Mouse (Mus musculus) kidney, embryonic 14.5 days (tissue): ENCODE results near the gene Med13l. TPM values are rescaled to one million over a fixed set of nuclear protein-coding genes. Genes with fewer than 3 reads are reported as not detected.

Experiments
- ATAC-seq: fragments of 200-750 bp; cut with Nextera tagmentation; 2 replicates; pipeline ENCODE4 v1.8.0; 2017; ENCODE audit warnings: moderate number of reproducible peaks, mild to moderate bottlenecking, moderate TSS enrichment, moderate library complexity; ENCODE audit not compliant: low FRiP score, low TSS enrichment
- H3K27ac ChIP-seq: fragments of 300-500 bp; sonication (generic); 2 replicates; pipeline ENCODE4 v1.5.1; 2014; ENCODE audit warnings: low read depth, mild to moderate bottlenecking, low read length, moderate library complexity, mixed read lengths
- H3K27me3 ChIP-seq: fragments of 300-500 bp; sonication (generic); 2 replicates; pipeline ENCODE4 v1.6.1; 2014; ENCODE audit warnings: mild to moderate bottlenecking, low read length; ENCODE audit not compliant: control insufficient read depth, insufficient read depth
- H3K36me3 ChIP-seq: fragments of 300-500 bp; sonication (generic); 2 replicates; pipeline ENCODE4 v1.6.1; 2014; ENCODE audit warnings: low read length, mixed read lengths; ENCODE audit not compliant: control insufficient read depth, insufficient read depth
- H3K4me1 ChIP-seq: fragments of 300-500 bp; sonication (generic); 2 replicates; pipeline ENCODE4 v1.6.1; 2014; ENCODE audit warnings: low read length, mixed read lengths; ENCODE audit not compliant: control insufficient read depth, insufficient read depth
- H3K4me2 ChIP-seq: fragments of 300-500 bp; sonication (generic); replicated peaks from 2 replicates; pipeline ENCODE4 v1.6.1; 2014; ENCODE audit warnings: low read depth, mild to moderate bottlenecking, low read length
- H3K4me3 ChIP-seq: fragments of 300-500 bp; sonication (generic); 2 replicates; pipeline ENCODE4 v1.5.1; 2014; ENCODE audit warnings: mild to moderate bottlenecking, low read length
- H3K9ac ChIP-seq: fragments of 300-500 bp; sonication (generic); 2 replicates; pipeline ENCODE4 v1.6.1; 2014; ENCODE audit warnings: low read depth, mild to moderate bottlenecking, low read length, moderate library complexity
- H3K9me3 ChIP-seq: fragments of 300-500 bp; sonication (generic); 2 replicates; pipeline ENCODE4 v1.6.1; 2016; ENCODE audit warnings: low read length; ENCODE audit not compliant: control insufficient read depth
- WGBS: fragments of 180-500 bp; shearing (Covaris S2); extraction: QIAGEN DNeasy Blood & Tissue Kit; methylation state at CpG from one replicate; pipeline ENCODE4 v1.1.7; 2014; 5-methylcytosine and 5-hydroxymethylcytosine counted together
- polyA plus RNA-seq: library from polyadenylated mRNA; unstranded; fragments of >200 nt; fragmentation: Nextera tagmentation; extraction: Ambion mirVana; gene quantifications from 2 replicates; pipeline ENCODE4 v1.2.1, GENCODE M21; 2014

Med13l gene
- polyA plus RNA-seq, 1 experiment from 2014 or later: 12.1 TPM

GRCm38 (mm10) chr5:118674321-118674720 is 113.8 kb downstream of the Med13l start:
- 46% methylated on average over 3 of the region's 3 CpGs for WGBS
- ATAC-seq: no peak
- H3K27ac ChIP-seq: no peak overlapping the region

GRCm38 (mm10) chr5:118675697-118676096 is 115.2 kb downstream of the Med13l start:
- Histone ChIP-seq H3K9ac (no peak overlapping the region), H3K36me3 (peaks cover 2% of the 10 kb centered on the region; the same call in 1 of the 2 replicates), H3K27ac (no peak overlapping the region), H3K4me2 (no peak overlapping the region), H3K4me3 (no peak overlapping the region), H3K4me1 (peaks cover 42% of the 10 kb centered on the region), H3K27me3 (no peaks in the 10 kb centered on the region), H3K9me3 (no peaks in the 10 kb centered on the region)
- no peak for ATAC-seq
- 44% methylated on average over 3 of the region's 3 CpGs for WGBS

More at GRCm38 (mm10) chr5:118674321-118674720, 113.8 kb downstream of the Med13l start:
- Histone ChIP-seq H3K4me2 (no peak overlapping the region), H3K4me1 (peaks cover 46% of the 10 kb centered on the region), H3K9ac (no peak overlapping the region), H3K36me3 (no peaks in the 10 kb centered on the region), H3K4me3 (no peak overlapping the region), H3K9me3 (no peaks in the 10 kb centered on the region), H3K27me3 (no peaks in the 10 kb centered on the region)

GRCm38 (mm10) chr5:118676151-118676918 is 115.9 kb downstream of the Med13l start:
- H3K4me3 ChIP-seq: no peak overlapping the region
- WGBS: 72% methylated on average over 8 of the region's 8 CpGs
- H3K4me2 ChIP-seq: no peak overlapping the region
- no peaks in the 10 kb centered on the region for H3K27me3 ChIP-seq
- peaks cover 42% of the 10 kb centered on the region for H3K4me1 ChIP-seq
- ATAC-seq: no peak
- peaks cover 9% of the 10 kb centered on the region; the same call in 1 of the 2 replicates for H3K36me3 ChIP-seq
- H3K27ac ChIP-seq: no peak overlapping the region
- no peaks in the 10 kb centered on the region for H3K9me3 ChIP-seq
- H3K9ac ChIP-seq: no peak overlapping the region

DNA sequence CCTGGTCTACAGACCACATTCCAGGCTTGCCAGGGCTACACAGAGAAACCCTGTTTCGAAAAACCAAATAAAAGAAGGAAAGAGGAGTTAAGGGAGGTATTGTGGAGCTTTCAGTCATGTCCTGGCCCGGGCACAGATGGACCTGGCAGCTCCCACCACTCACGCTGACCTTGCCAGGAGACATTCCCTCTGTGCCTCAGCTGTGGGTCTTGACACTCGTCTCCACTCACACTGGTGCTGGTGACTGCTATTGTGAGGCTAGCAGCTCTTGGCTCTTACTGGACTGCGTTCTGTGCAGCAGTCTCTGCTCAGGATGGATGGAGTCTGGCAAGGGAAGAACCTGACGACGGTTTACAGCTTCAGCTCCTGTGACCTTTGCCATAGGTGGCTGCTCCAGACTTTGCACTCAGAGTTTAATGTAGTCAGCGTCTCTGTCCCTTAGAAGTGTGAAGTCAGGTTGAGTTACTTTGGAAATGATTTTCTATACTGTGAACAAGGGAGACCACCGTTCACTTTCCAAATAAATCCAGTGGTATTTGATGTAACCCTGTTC is 118.9 kb downstream of the Med13l start:
- ATAC-seq: no peak
- H3K27ac ChIP-seq: no peak overlapping the region
- H3K27me3 ChIP-seq: no peaks in the 10 kb centered on the region
- H3K36me3 ChIP-seq: peaks cover 15% of the 10 kb centered on the region; the same call in 1 of the 2 replicates
- no peak overlapping the region for H3K4me3 ChIP-seq
- H3K4me2 ChIP-seq: no peak overlapping the region
- no peaks in the 10 kb centered on the region for H3K9me3 ChIP-seq
- no peak overlapping the region for H3K9ac ChIP-seq
- WGBS: 62% methylated on average over 9 of the region's 9 CpGs
- H3K4me1 ChIP-seq: peaks cover 19% of the 10 kb centered on the region

GRCm38 (mm10) chr5:118680853-118681252 is 120.4 kb downstream of the Med13l start:
- Histone ChIP-seq H3K9ac (no peak overlapping the region; the same call in 1 of the 2 replicates), H3K9me3 (no peaks in the 10 kb centered on the region), H3K27me3 (no peaks in the 10 kb centered on the region), H3K4me1 (peaks cover 7% of the 10 kb centered on the region; the same call in 1 of the 2 replicates), H3K4me3 (no peak overlapping the region), H3K27ac (no peak overlapping the region), H3K36me3 (peaks cover 15% of the 10 kb centered on the region; the same call in 1 of the 2 replicates), H3K4me2 (no peak overlapping the region)
- 95% methylated on average over 13 of the region's 13 CpGs for WGBS
- ATAC-seq: no peak

GRCm38 (mm10) chr5:118682007-118682406 is 121.5 kb downstream of the Med13l start:
- Histone ChIP-seq H3K36me3 (peaks cover 15% of the 10 kb centered on the region; the same call in 1 of the 2 replicates), H3K9me3 (no peaks in the 10 kb centered on the region), H3K4me1 (0 out of 2 replicates have a peak, but pooled peaks cover 4% of the 10 kb centered on the region), H3K9ac (no peak overlapping the region), H3K27me3 (no peaks in the 10 kb centered on the region), H3K4me3 (no peak overlapping the region), H3K27ac (no peak overlapping the region), H3K4me2 (no peak overlapping the region)
- WGBS: 72% methylated on average over 6 of the region's 6 CpGs
- ATAC-seq: no peak

DNA sequence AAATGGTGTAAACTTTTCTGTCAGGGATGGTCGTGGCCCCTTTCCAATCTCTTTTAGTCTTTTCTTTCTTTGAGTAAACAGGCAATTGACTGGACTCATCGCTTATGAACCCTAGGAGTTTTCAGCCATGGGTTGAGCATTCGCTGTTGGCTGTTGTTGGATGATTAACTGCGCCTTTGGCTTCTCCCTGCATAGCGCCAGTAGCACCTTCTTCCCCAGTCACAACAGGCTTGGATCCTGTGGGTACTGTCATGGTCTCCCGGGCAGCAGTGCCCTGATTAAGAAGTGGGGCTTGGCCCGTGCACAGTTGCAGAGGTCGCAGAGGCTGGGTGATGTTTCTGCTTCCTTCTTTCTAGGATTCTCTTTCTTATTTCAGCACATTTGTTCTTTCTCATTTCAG is 124.7 kb downstream of the Med13l start:
- ATAC-seq: no peak
- WGBS: 68% methylated on average over 8 of the region's 8 CpGs

GRCm38 (mm10) chr5:118686021-118686420 is 125.5 kb downstream of the Med13l start:
- Histone ChIP-seq H3K4me3 (no peak overlapping the region), H3K36me3 (peaks cover 9% of the 10 kb centered on the region; the same call in 1 of the 2 replicates), H3K27me3 (no peaks in the 10 kb centered on the region), H3K27ac (no peak overlapping the region), H3K4me1 (peaks cover 10% of the 10 kb centered on the region; the same call in 1 of the 2 replicates), H3K9me3 (no peaks in the 10 kb centered on the region), H3K4me2 (no peak overlapping the region), H3K9ac (no peak overlapping the region)
- no peak for ATAC-seq
- 83% methylated on average over 4 of the region's 4 CpGs for WGBS

More for the DNA sequence above, 124.7 kb downstream of the Med13l start:
- Histone ChIP-seq H3K27ac (no peak overlapping the region), H3K4me1 (peaks cover 10% of the 10 kb centered on the region; the same call in 1 of the 2 replicates), H3K9ac (no peak overlapping the region), H3K4me3 (no peak overlapping the region), H3K4me2 (no peak overlapping the region), H3K27me3 (no peaks in the 10 kb centered on the region), H3K36me3 (peaks cover 15% of the 10 kb centered on the region; the same call in 1 of the 2 replicates), H3K9me3 (no peaks in the 10 kb centered on the region)
